Mouse (Mus musculus): ENCODE results near the gene Gsg1l.

The Gsg1l gene

DNA sequence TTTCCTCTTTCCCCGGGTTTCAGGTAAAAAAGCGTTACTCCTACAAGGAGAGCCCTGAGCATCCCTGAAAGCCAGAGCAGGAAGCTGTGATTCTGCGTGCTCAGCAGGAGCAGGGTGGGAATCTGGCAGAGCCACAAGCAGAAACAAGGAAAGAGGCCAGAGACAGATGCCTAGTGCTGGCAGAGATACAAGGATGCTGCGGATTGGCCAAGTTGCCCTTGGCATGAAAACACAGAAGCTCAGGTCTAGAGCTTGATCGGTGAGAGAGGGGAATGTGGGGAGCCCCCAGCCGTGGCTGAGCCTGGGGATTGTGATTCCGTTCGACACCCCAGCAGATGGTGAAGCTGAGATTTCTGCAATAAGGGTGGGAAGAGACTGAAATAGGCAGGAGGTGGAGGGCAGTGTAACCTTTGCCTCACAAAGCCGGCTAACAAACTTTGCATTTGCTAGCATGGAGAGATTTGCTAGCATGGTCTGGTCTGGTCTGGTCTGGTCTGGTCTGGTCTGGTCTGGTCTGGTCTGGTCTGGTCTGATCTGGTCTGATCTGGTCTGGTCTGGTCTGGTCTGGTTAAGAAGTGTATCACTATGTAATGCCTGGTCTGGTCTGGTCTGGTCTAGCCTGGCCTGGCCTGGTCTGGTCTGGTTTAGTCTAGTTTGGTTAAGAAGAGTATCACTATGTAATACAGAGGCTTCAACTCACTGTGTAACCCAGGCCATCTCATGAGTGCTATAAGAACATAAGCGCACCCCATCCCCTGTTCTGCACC is 50.4 kb downstream of the Gsg1l start:
- no peak for DNase-seq

DNA sequence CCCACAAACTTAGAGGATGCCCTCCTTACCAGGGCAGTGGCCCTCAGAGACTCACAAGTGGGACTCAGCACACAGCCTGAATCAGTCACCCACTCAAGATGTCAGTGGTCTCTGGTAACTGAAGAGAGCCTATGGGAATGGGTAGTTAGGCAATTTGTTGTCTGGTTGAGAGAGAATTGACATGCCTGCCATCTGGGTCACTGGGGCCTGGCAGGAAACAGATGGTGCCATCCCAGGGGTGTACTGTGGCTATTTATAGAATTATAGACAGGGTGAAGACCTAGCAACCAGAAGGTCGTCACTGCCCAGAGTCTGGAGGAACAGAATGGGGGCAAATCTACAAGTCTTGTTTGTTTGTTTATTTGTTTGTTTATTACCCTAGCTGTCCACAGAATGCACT is 54.8 kb downstream of the Gsg1l start:
- DNase-seq, result no peak

DNA sequence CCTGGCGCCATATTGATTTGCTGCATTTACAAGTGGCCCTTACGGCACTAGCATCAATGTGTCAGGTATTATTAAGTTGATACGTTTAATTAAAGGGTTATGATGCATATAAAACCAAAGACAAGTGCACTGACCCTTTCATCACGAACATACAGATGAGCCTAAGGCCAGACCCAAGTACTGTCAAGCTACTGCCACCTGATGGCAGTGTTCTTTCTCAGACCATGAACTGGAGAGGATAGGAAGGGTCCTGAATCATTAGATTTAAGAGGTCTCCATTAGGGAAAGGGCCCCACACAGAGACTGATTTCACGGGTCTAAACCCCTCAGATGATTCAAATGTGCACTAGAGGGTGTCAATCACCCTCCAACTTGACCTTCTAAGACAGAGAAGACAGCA is 55.6 kb downstream of the Gsg1l start:
- DNase-seq, result no peak

DNA sequence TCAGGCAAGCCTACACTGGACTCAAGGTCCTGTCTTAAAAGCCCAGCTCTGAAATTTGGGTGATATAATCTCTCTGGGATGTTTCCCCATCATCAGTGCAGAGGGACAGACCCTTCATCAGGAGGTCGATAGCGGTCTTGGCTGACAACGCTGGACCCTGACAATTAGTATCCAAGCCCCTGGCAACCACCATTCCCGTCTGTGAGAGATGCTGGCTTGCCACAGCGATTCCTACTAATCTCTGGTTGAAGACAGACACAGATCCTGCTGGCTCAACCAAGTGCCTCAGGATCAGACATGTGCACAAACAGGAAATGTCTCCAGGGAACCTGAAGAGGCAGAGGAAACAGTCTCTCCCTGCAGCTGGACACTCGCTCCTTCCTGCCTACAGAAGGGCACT is 62.2 kb downstream of the Gsg1l start:
- no peak for DNase-seq

DNA sequence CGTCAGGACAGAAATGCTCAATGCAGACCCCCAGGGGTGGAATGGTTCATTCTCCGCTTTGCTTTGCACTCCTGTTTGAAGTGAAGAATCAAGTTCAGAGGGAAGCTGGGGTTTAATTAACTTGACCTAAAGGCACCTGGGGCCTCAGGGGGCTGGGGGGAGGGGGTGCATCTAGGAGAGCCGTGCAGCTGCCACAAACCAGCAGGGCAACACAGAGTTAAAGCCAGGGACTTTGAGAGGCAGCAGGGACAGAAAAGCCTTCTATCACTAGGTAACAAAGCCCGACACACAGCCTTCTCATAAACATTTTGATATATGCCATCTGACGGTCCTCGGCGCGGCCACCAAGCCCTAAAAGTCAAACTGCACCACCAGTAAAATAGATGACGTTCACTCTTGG is 62.9 kb downstream of the Gsg1l start:
- no peak for DNase-seq

DNA sequence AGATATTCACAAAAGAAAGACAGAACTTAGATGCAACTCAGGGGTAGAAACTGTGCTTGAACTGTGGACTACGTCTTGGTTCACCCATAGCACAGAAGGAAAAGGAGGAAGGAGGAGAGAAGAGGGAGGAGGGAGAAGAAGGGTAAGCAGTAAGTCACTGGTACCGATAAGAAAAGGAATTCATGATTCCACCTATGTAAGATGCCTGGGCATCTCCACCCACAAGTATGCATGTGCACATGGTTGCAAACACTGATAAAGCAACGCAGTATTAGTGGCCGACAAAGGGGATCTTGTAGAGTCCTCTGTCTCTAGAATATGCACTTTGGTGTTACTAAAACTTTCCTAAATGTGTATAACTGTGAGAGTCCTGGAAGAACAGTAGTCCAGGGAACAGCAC is 64.8 kb downstream of the Gsg1l start:
- DNase-seq, result no peak

DNA sequence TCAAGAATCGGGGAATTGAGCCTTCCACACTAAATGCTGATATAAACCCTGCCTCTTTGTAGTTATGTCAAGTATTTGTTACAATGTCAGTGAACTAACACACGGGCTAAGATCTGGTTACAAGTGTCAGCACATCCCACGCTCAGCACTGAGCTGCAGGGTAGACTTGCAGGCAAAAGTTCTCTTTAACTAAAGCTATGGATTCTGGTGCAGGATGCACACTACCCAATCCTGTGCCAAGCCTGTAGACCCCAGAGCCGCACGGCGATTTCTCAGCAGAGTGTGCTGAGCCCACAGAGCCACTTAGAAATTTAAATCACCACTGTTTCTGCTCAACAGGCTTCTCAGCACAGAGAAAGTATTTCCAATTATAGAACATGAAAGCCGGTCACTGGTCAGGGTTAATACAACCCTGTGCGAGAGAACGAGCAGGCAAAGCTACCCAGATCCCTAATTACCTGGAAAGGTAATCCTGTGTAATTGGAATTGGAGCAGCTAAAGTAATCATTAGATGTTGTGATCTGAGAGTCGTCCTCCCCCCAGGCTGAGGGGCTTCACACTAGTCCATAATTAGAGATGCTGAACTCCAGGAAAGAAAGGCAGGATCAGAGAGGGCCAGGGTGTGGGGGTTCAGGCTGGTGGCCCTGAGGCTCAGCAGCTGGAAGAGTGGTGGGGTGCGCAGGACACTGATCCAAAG is 69.7 kb downstream of the Gsg1l start:
- no peak for DNase-seq

DNA sequence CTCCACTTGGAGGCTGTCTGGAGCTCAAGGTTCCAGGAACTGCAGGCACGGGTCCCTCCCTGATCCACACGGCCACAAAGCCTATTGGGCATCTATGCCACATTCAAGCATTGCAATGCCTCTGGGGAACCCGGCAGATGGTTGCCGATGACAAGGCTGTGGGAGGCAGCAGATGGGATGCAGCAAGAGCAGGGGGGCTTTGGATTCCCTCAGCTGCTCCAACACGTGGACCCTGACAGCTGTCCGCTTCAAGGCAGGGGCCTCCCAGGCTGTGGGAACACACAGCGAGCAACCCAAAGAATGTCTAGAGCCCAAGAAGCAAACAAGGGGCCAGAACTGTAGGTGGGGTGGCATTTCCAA is 73.4 kb downstream of the Gsg1l start:
- no peak for DNase-seq

DNA sequence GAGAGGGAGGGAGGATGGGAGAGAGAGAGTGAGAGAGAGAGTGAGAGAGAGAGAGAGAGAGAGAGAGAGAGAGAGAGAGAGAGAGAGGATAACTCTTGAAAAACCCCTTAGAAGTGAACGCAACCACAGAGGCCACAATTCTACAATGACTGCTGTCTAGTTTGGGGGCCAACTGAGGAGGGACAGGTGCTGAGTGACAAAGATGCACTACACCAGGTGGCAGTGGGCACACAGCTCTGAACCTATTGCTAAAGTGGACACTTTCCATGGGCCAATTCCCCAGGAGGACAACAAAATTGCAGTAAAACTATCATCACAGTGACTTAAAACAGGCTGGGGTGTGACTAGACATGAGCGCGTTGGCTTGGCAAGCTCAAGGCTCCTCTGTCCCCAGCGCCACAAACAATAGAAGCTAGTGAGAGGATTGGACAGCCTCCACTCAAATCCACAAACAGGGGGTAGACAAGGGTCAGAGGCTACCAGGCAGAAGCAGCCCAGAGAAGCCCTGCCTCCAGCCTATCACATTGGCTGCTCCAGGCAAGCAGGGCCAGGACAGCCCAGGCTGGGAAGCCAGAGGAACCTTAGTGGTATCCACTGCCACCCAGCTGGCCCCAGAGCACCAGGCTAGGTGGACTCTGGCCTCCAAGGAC is 73.9 kb downstream of the Gsg1l start:
- no peak for DNase-seq

DNA sequence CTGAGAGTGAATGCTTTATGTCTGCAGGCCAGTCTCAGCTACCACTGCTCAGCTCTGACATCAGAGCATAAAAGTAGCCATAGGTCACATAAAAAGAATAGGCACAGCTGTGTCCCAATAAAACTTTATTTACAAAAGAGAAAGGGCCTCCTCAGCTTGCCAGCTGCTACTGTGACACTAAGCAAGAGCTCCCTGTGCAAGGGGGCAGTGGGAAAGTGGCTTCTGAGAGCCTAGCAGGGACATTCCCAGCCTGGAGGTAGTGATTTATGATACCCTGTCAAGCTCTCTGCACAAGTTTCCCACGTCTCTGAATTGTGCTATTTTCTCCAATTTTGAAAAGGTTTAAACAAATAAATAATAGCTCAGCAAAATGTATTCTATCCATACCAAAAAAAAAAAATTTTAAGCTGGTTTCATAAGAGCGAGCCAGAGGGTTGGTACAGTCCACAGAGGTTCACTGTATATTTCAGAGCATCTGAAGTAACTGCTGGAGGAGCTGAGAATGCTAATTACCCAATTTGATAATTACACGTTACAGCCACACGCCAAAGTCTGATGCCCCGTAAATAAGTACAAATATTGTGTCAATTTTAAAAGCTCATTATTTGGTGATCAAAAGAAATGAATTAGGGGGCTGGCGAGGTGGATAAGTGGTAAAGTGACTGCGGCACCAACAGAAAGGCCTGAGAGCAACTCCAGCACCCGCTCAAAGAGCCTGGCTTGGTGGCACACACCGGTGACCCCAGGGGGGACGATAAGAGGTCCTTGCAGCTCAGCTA is 74.9 kb downstream of the Gsg1l start:
- no peak for DNase-seq

DNA sequence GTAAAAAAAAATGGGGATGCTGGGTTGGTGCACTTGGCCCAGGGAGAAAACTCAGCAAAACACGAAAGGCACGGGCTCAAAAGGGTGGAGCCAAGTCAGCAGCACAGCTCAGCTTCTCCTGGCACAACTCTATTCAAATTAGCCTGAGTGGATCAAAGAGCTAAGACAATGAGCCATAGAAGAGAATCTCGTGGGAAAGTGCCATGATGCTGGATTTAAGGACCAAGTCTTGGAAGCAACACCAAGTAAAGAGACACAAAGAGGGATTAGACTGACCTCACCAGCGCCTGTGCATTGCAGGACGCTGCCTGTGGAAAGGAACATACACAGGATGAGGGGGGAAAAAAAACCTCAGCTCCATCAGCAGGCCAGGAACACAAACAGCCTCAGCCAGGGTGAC is 76.9 kb downstream of the Gsg1l start:
- no peak for DNase-seq

DNA sequence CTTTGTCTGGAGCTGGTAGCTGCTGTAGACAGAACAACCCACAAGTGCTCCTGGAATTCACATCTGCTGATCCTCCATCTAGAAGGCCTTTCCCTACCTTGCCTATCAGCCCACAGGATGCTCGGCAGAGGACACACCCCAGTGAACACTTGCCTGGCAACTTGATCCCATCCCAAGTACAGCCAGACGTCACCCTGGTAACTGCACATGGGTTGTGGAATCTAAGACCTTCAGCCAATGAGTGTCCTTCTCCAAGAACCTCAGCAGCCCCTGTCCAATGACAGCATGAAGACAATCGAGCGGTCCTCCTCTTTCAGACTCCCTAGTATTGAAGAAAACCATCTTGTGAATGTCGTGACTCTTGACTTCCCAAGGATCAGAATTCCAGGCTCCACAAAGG is 80.5 kb downstream of the Gsg1l start:
- DNase-seq, result no peak

DNA sequence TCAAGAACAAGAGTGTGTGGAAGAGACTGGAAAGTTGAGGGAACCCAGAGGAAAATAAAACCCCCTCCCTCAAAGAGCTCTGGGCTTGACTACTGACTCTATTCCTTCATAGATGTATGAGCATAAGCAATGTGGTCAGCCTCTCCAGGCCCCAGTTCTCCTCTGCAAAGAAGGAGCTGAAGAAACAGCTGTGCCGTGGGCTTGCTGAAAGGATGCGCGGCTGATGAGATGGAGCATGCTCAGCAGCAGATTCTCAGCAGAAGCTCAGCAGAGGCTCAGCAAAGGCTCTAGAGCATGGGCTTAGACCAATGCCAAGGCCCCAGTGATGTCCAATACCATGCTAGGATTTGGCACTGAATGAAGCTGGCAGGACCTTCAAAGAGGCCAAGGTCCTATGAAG is 82.3 kb downstream of the Gsg1l start:
- DNase-seq, result no peak

DNA sequence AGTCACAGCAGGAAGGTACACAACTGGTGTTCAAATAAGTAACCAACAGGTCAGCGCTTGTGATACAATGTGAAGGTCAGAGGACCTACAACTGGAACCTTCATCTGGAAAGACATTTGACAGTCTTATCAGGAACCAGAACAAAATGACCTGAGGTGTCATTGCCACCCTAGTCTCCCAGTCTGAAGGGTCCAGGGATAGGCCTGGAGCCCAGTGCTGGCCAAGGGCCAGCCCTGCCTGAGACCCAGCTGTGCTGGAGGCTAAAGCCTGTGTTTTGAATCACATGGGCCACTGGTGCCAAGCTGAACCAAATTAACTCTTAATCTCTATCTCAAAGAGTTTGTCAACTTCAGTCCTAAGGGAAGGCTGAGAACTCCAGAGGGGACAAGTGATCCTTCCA is 86.1 kb downstream of the Gsg1l start:
- no peak for DNase-seq

DNA sequence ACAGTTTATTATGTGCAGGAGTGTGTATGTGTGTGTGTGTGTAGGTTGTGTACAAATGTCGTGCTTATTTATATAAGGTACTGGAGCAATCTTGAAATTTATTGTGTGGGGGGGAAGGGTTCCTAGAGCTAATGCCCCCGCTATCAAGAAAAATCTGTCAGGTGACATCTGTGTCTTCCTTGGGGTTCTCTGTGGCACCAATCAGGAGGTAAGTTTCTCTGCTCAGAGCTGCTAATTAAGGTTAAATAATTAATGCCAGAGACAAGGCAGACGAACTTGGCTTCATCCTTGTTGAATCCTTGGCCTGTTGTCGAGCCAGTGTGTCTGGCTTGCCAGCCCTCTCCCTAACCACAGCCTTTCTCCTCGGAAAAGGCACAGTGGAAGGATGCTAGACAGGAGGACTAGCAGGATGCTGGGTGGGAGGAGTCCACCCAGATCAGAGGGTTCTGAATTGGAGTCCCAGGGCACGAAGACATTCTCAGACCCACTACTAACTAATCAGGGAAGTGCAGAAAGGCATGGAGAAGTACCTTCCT is 89.8 kb downstream of the Gsg1l start:
- no peak for DNase-seq

DNA sequence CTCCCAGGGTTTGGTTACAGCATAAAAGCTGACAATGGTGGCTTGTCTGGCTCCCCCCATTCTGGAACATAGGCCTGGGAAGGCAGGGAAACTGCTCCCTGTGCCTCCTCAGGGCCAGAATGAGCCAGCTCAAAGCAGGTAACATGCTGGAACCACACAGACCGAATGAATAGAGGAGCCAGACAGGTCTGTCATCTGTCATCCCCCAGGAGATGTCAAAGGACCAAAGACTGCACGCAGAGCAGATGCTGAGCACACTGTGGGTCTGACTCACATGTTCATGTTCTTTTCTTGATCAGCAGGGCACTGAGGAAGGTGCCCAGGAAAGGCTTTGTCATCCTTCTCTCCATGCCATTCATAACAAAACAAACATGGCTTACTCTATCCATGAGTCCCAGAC is 90.4 kb downstream of the Gsg1l start:
- DNase-seq, result no peak

DNA sequence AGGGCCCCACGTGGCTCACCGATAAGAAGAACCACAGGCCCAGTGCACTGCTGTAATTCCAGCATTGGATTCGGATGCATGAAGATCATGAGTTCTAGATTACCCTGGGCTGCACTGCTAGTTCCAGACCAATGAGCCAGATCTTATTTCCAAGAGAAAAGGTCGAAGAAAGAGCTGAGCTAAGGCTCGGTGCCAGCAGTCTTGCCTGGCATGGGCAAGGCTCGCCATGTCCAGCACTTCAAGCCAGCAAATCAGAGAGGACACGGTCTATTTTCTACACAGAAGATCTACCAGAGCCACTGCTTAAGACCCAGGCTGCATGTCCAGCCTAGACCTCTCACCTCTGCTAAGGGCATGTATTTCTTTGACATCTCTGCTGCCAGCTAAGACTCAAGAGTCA is 92.2 kb downstream of the Gsg1l start:
- no peak for DNase-seq

DNA sequence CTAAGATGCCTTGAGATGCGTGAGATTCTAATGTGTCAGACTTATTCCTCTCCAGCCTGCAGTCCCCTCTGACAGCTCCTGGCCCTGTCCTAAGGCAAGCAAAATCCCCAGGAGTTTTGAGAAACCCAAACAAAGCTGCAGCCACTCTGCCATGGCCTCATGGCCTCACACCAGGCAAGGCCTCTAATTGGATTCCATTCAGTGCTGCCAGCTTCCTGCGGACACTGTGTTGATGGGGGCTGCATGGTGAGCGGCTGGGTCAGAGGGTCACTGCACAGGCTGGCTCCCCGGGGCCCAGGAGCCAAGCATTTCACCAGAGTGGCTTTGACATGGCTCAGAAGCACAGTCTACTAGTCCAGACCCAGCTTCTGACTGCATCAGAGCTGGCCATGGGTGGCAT is 92.7 kb downstream of the Gsg1l start:
- DNase-seq, result no peak

DNA sequence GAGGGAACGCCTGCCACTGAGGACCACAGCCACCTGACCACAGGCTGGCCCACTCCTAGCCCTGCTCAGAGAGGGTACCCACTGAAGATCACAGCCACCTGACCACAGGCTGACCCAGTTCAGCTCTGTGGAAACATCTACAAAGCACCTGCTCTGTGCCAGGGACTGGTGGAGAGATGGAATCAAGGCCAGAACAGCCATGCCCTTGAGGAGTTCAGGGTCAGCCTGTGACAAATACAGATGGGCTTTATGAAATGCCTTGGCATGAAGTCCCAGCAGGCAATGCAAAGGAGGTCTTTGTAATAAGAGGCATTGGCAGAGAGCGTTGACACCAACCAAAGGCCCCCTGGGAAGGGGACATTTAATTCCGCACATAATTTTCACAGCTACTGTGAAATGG is 93.9 kb downstream of the Gsg1l start:
- DNase-seq, result no peak

DNA sequence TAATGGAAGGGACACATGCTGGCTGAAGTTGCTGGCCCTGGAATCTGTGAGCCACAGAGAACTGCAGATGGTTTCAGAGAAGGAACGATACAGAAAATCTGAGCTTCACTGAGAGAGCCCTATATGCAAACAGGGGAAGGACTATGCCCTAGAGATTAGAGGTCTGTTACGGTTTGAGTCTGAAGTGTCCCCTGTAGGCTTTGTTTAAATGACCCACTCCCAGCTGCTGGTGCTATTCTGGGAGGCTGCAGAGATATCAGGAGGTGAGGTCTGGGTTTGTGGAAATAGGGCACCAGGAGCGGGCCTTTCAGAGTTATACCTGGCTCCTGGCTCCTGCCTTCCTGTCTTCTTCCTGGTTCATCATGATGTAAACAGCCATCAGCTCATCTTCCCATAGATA is 95.1 kb downstream of the Gsg1l start:
- DNase-seq, result no peak

DNA sequence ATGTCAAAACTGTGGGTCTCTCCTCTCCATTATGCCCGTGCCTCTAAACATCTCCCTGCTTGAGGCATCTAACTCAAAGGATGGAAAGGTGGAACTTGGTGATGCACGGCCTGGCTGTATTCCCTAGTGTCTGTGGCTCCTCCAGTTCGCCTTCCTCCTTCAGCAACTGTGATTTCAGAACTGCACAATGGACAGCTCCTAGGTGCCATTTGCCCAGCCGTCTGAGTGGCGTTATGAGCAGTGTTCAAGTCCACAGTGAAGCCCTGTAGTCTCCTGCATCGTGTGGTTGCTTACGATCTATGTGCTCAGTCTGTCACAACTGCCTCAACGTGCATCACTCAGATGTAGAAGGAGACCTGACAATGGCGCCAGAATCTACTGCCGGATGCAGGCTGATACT is 96.6 kb downstream of the Gsg1l start:
- DNase-seq, result no peak

DNA sequence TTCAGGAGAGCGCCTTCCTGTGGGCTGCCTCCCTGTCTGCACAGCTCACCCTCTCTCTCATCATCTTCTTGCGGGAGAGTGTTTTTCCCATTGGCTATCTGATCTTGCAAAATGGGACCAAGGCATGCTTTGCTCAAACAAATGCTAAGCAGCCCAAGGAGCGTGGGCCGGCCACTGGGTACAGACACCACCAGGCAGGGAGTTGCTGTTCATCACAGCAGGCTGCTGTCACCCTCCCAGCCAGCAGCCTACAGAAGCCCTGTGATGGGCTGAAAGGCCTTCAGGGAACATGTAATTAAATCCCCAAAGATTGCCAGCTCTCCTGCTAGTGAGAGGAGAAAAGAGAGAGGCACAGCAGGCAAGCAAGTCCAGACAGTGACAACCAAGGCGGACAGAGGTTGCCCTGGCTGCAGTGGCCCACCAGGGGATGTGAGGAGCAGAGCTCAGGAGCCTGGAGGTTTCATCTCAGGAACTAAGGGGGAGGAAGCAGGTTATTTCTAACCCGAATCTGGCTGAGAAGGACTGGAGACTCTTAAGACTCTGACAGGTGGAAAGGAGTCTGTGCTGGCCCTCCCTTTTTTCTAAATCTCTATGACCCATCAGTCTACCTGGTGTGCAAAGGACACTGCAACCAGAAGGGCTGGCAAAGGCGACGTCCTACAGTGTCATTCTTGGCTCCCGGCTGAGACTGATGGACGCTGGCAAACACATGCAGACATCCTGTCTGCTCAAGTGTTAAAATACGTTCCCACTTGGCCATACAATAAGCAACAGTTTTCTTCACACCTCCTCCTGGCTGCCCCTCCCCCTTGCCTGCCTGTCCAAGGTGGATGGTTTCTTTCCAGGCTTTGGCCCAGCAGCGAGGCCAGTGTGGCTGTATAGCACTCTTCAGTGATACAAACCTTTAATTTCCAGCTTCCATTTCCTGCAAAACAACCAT is 98.0 kb downstream of the Gsg1l start:
- no peak for DNase-seq

Data from spleen, adult 18-20 months (tissue).